Mouse (Mus musculus) retina, postnatal 1 day (tissue): ENCODE measurements around the gene Stam2.

Source experiments
- DNase-seq: peaks from one replicate; pipeline ENCODE4 v3.0.0-alpha.2; 2012

Stam2 gene

GRCm38 (mm10) chr2:52720231-52721025, 21.7 kb downstream of the Stam2 start:
- peak; percentile 41 for DNase-seq

- DNase-seq, result no peak
These were observed 25.0 kb downstream of the Stam2 start for GRCm38 (mm10) chr2:52717076-52717475.

GRCm38 (mm10) chr2:52715538-52715937, 26.5 kb downstream of the Stam2 start:
- no peak for DNase-seq

GRCm38 (mm10) chr2:52714111-52714510, 28.0 kb downstream of the Stam2 start:
- no peak for DNase-seq

GRCm38 (mm10) chr2:52710804-52711203, 31.3 kb downstream of the Stam2 start:
- no peak for DNase-seq

GRCm38 (mm10) chr2:52709417-52709816, 32.7 kb downstream of the Stam2 start:
- DNase-seq, result no peak

GRCm38 (mm10) chr2:52701368-52702036, 40.6 kb downstream of the Stam2 start:
- no peak for DNase-seq

GRCm38 (mm10) chr2:52700352-52700751, 41.7 kb downstream of the Stam2 start:
- no peak for DNase-seq

GRCm38 (mm10) chr2:52694604-52695003, 47.5 kb downstream of the Stam2 start:
- no peak for DNase-seq

GRCm38 (mm10) chr2:52691745-52692144, 50.3 kb downstream of the Stam2 start:
- peak; percentile 14 for DNase-seq

GRCm38 (mm10) chr2:52686601-52687000, 55.5 kb downstream of the Stam2 start:
- DNase-seq, result no peak

GRCm38 (mm10) chr2:52677589-52677988, 64.5 kb downstream of the Stam2 start:
- DNase-seq, result no peak

GRCm38 (mm10) chr2:52676913-52677303, 65.2 kb downstream of the Stam2 start:
- peak; percentile 22 for DNase-seq

GRCm38 (mm10) chr2:52676023-52676912, 65.8 kb downstream of the Stam2 start, which contains the start of gene Cacnb4:
Cacnb4 (minus strand) TSS chr2:52676831.
- peak; percentile 83 for DNase-seq

GRCm38 (mm10) chr2:52675278-52675987, 66.6 kb downstream of the Stam2 start:
- peak; percentile 48 for DNase-seq

- no peak for DNase-seq
These were observed 67.2 kb downstream of the Stam2 start for GRCm38 (mm10) chr2:52674886-52675277.

- DNase-seq, result peak; percentile 30
These were observed 68.9 kb downstream of the Stam2 start for GRCm38 (mm10) chr2:52673172-52673571.

GRCm38 (mm10) chr2:52670733-52671132, 71.3 kb downstream of the Stam2 start:
- DNase-seq, result no peak

- no peak for DNase-seq
These were observed 73.6 kb downstream of the Stam2 start for GRCm38 (mm10) chr2:52668480-52668879.

GRCm38 (mm10) chr2:52656722-52657121, 85.4 kb downstream of the Stam2 start:
- no peak for DNase-seq

- no peak for DNase-seq
These were observed 87.5 kb downstream of the Stam2 start for GRCm38 (mm10) chr2:52654541-52654940.

GRCm38 (mm10) chr2:52651547-52651946, 90.5 kb downstream of the Stam2 start:
- DNase-seq, result no peak
